Mouse (Mus musculus): Measurements from ENCODE around the gene Phf19. TPM values are rescaled to one million over a fixed set of nuclear protein-coding genes. Genes with fewer than 3 reads are reported as not detected.

Phf19 gene
- polyA plus RNA-seq, 1 experiment from 2014 or later: 3.9 TPM

- H3K27me3 ChIP-seq (ENCODE audit: control insufficient read depth, insufficient read depth, low read length): no peaks in the 10 kb centered on the region
- no peak overlapping the region for H3K4me3 ChIP-seq (ENCODE audit: low read depth, low read length)
- no peaks in the 10 kb centered on the region for H3K9me3 ChIP-seq (ENCODE audit: control insufficient read depth, low read length)
- DNase-seq (ENCODE audit: low spot score, missing footprints): no peak
- no peaks in the 10 kb centered on the region for H3K4me1 ChIP-seq (ENCODE audit: control insufficient read depth, insufficient read depth, low read length)
- no peak overlapping the region for H3K27ac ChIP-seq (ENCODE audit: low read depth, low read length)
- 23% methylated on average over 8 of the region's 8 CpGs for WGBS
- no peak overlapping the region for H3K4me2 ChIP-seq
- ATAC-seq (ENCODE audit: low FRiP score): no peak
- H3K9ac ChIP-seq (ENCODE audit: low read length): no peak overlapping the region
- no peaks in the 10 kb centered on the region for H3K36me3 ChIP-seq (ENCODE audit: control insufficient read depth, insufficient read depth, low read length)
Measured at GRCm38 (mm10) chr2:34944761-34945160, 30.9 kb upstream of the Phf19 start.

GRCm38 (mm10) chr2:34943556-34944120 lies 29.8 kb upstream of the Phf19 start:
- Histone ChIP-seq H3K9me3 (ENCODE audit: control insufficient read depth, low read length) (no peaks in the 10 kb centered on the region), H3K36me3 (ENCODE audit: control insufficient read depth, insufficient read depth, low read length) (no peaks in the 10 kb centered on the region), H3K4me2 (no peak overlapping the region), H3K27ac (ENCODE audit: low read depth, low read length) (no peak overlapping the region), H3K4me1 (ENCODE audit: control insufficient read depth, insufficient read depth, low read length) (no peaks in the 10 kb centered on the region), H3K4me3 (ENCODE audit: low read depth, low read length) (no peak overlapping the region), H3K9ac (ENCODE audit: low read length) (no peak overlapping the region), H3K27me3 (ENCODE audit: control insufficient read depth, insufficient read depth, low read length) (no peaks in the 10 kb centered on the region)
- 82% methylated on average over 13 of the region's 13 CpGs for WGBS
- no peak for ATAC-seq (ENCODE audit: low FRiP score)
- DNase-seq (ENCODE audit: low spot score, missing footprints): no peak

- DNase-seq (ENCODE audit: low spot score, missing footprints): no peak
- Histone ChIP-seq H3K36me3 (ENCODE audit: control insufficient read depth, insufficient read depth, low read length) (no peaks in the 10 kb centered on the region), H3K4me3 (ENCODE audit: low read depth, low read length) (no peak overlapping the region), H3K9me3 (ENCODE audit: control insufficient read depth, low read length) (no peaks in the 10 kb centered on the region), H3K4me2 (no peak overlapping the region), H3K27me3 (ENCODE audit: control insufficient read depth, insufficient read depth, low read length) (no peaks in the 10 kb centered on the region), H3K4me1 (ENCODE audit: control insufficient read depth, insufficient read depth, low read length) (no peaks in the 10 kb centered on the region), H3K9ac (ENCODE audit: low read length) (no peak overlapping the region), H3K27ac (ENCODE audit: low read depth, low read length) (no peak overlapping the region)
- ATAC-seq (ENCODE audit: low FRiP score): no peak
- 79% methylated on average over 11 of the region's 11 CpGs for WGBS
Measured at GRCm38 (mm10) chr2:34941061-34941675, 27.3 kb upstream of the Phf19 start.

- H3K4me1 ChIP-seq (ENCODE audit: control insufficient read depth, insufficient read depth, low read length): no peaks in the 10 kb centered on the region
- no peaks in the 10 kb centered on the region for H3K27me3 ChIP-seq (ENCODE audit: control insufficient read depth, insufficient read depth, low read length)
- H3K9ac ChIP-seq (ENCODE audit: low read length): no peak overlapping the region
- no peak overlapping the region for H3K27ac ChIP-seq (ENCODE audit: low read depth, low read length)
- no peak overlapping the region for H3K4me3 ChIP-seq (ENCODE audit: low read depth, low read length)
- no peaks in the 10 kb centered on the region for H3K9me3 ChIP-seq (ENCODE audit: control insufficient read depth, low read length)
- WGBS: 78% methylated on average over 5 of the region's 5 CpGs
- no peak overlapping the region for H3K4me2 ChIP-seq
- no peak for DNase-seq (ENCODE audit: low spot score, missing footprints)
- no peak for ATAC-seq (ENCODE audit: low FRiP score)
- no peaks in the 10 kb centered on the region for H3K36me3 ChIP-seq (ENCODE audit: control insufficient read depth, insufficient read depth, low read length)
Measured at GRCm38 (mm10) chr2:34940246-34940645, 26.4 kb upstream of the Phf19 start.

GRCm38 (mm10) chr2:34938269-34939208 lies 24.7 kb upstream of the Phf19 start:
- H3K4me3 ChIP-seq (ENCODE audit: low read depth, low read length): no peak overlapping the region
- 82% methylated on average over 8 of the region's 8 CpGs for WGBS
- no peak overlapping the region for H3K9ac ChIP-seq (ENCODE audit: low read length)
- DNase-seq (ENCODE audit: low spot score, missing footprints) (no peak), ATAC-seq (ENCODE audit: low FRiP score) (no peak)
- H3K27me3 ChIP-seq (ENCODE audit: control insufficient read depth, insufficient read depth, low read length): no peaks in the 10 kb centered on the region
- no peak overlapping the region for H3K27ac ChIP-seq (ENCODE audit: low read depth, low read length)
- H3K9me3 ChIP-seq (ENCODE audit: control insufficient read depth, low read length): no peaks in the 10 kb centered on the region
- H3K4me2 ChIP-seq: no peak overlapping the region
- H3K36me3 ChIP-seq (ENCODE audit: control insufficient read depth, insufficient read depth, low read length): no peaks in the 10 kb centered on the region
- no peaks in the 10 kb centered on the region for H3K4me1 ChIP-seq (ENCODE audit: control insufficient read depth, insufficient read depth, low read length)

- ATAC-seq (ENCODE audit: low FRiP score) (no peak), DNase-seq (ENCODE audit: low spot score, missing footprints) (no peak)
- Histone ChIP-seq H3K27me3 (ENCODE audit: control insufficient read depth, insufficient read depth, low read length) (no peaks in the 10 kb centered on the region), H3K36me3 (ENCODE audit: control insufficient read depth, insufficient read depth, low read length) (no peaks in the 10 kb centered on the region), H3K9ac (ENCODE audit: low read length) (no peak overlapping the region), H3K4me1 (ENCODE audit: control insufficient read depth, insufficient read depth, low read length) (no peaks in the 10 kb centered on the region), H3K4me2 (no peak overlapping the region), H3K27ac (ENCODE audit: low read depth, low read length) (no peak overlapping the region), H3K4me3 (ENCODE audit: low read depth, low read length) (no peak overlapping the region), H3K9me3 (ENCODE audit: control insufficient read depth, low read length) (no peaks in the 10 kb centered on the region)
- 48% methylated on average over 5 of the region's 5 CpGs for WGBS
Measured at GRCm38 (mm10) chr2:34937460-34937859, 23.6 kb upstream of the Phf19 start.

GRCm38 (mm10) chr2:34927320-34927719 lies 13.5 kb upstream of the Phf19 start:
- Histone ChIP-seq H3K27ac (ENCODE audit: low read depth, low read length) (no peak overlapping the region), H3K4me1 (ENCODE audit: control insufficient read depth, insufficient read depth, low read length) (no peaks in the 10 kb centered on the region), H3K4me2 (no peak overlapping the region), H3K27me3 (ENCODE audit: control insufficient read depth, insufficient read depth, low read length) (no peaks in the 10 kb centered on the region), H3K9ac (ENCODE audit: low read length) (no peak overlapping the region), H3K4me3 (ENCODE audit: low read depth, low read length) (no peak overlapping the region), H3K36me3 (ENCODE audit: control insufficient read depth, insufficient read depth, low read length) (no peaks in the 10 kb centered on the region), H3K9me3 (ENCODE audit: control insufficient read depth, low read length) (no peaks in the 10 kb centered on the region)
- no peak for DNase-seq (ENCODE audit: low spot score, missing footprints)
- 78% methylated on average over 5 of the region's 5 CpGs for WGBS
- no peak for ATAC-seq (ENCODE audit: low FRiP score)

- ATAC-seq (ENCODE audit: low FRiP score) (no peak), DNase-seq (ENCODE audit: low spot score, missing footprints) (peak; percentile 21)
- Histone ChIP-seq H3K4me2 (no peak overlapping the region), H3K36me3 (ENCODE audit: control insufficient read depth, insufficient read depth, low read length) (no peaks in the 10 kb centered on the region), H3K4me3 (ENCODE audit: low read depth, low read length) (no peak overlapping the region), H3K27me3 (ENCODE audit: control insufficient read depth, insufficient read depth, low read length) (no peaks in the 10 kb centered on the region), H3K4me1 (ENCODE audit: control insufficient read depth, insufficient read depth, low read length) (no peaks in the 10 kb centered on the region), H3K9me3 (ENCODE audit: control insufficient read depth, low read length) (no peaks in the 10 kb centered on the region), H3K9ac (ENCODE audit: low read length) (no peak overlapping the region), H3K27ac (ENCODE audit: low read depth, low read length) (no peak overlapping the region)
- 32% methylated on average over 2 of the region's 2 CpGs for WGBS
Measured at GRCm38 (mm10) chr2:34922729-34923128, 8.9 kb upstream of the Phf19 start.

- Histone ChIP-seq H3K9me3 (ENCODE audit: control insufficient read depth, low read length) (no peaks in the 10 kb centered on the region), H3K9ac (ENCODE audit: low read length) (no peak overlapping the region), H3K27ac (ENCODE audit: low read depth, low read length) (no peak overlapping the region), H3K4me1 (ENCODE audit: control insufficient read depth, insufficient read depth, low read length) (no peaks in the 10 kb centered on the region), H3K4me2 (no peak overlapping the region), H3K4me3 (ENCODE audit: low read depth, low read length) (no peak overlapping the region), H3K27me3 (ENCODE audit: control insufficient read depth, insufficient read depth, low read length) (no peaks in the 10 kb centered on the region), H3K36me3 (ENCODE audit: control insufficient read depth, insufficient read depth, low read length) (no peaks in the 10 kb centered on the region)
- WGBS: 65% methylated on average over 2 of the region's 2 CpGs
- DNase-seq (ENCODE audit: low spot score, missing footprints): no peak
- ATAC-seq (ENCODE audit: low FRiP score): no peak
Measured at GRCm38 (mm10) chr2:34920144-34920543, 6.3 kb upstream of the Phf19 start.

Measured in midbrain, embryonic 11.5 days (tissue).